Mouse (Mus musculus): ENCODE results near the gene Stk19. TPM values are rescaled to one million over a fixed set of nuclear protein-coding genes. Genes with fewer than 3 reads are reported as not detected.
A peak's percentile ranks its signal among the peaks of the same experiment; 100 is the strongest.

Stk19 gene
- polyA plus RNA-seq, 1 experiment from 2014 or later = 39.8 TPM

Small RNAs within 50 kb of the gene (microRNA-seq; reads per million reads assigned to microRNA genes)
- 0.88 reads per million for gene Mir6970
- 4.0 reads per million, percentile 13 among the genes with 10 or more reads in this experiment for gene Mir6971
- not detected for gene Mir6972

Other genes starting within 250 kb of the Stk19 start
- gene Gpsm3, start 247.1 kb downstream of the Stk19 start, polyA plus RNA-seq (2015; fragmentation: Nextera tagmentation; extraction: Ambion mirVana) = 2.7 and 3.2 TPM in 2 replicates
- 6.8 and 7.5 TPM in 2 replicates for gene Pbx2, start 245.7 kb downstream of the Stk19 start, polyA plus RNA-seq (2015; fragmentation: Nextera tagmentation; extraction: Ambion mirVana)
- 1.8 TPM in 2 replicates for gene Ager, start 239.1 kb downstream of the Stk19 start, polyA plus RNA-seq (2015; fragmentation: Nextera tagmentation; extraction: Ambion mirVana)
- 313 and 321 TPM in 2 replicates for gene Rnf5, start 233.3 kb downstream of the Stk19 start, polyA plus RNA-seq (2015; fragmentation: Nextera tagmentation; extraction: Ambion mirVana)
- gene Agpat1, start 232.7 kb downstream of the Stk19 start, polyA plus RNA-seq (2015; fragmentation: Nextera tagmentation; extraction: Ambion mirVana) = 89.2 and 91.1 TPM in 2 replicates
- 6.1 and 7.4 TPM in 2 replicates for gene Egfl8, start 221.0 kb downstream of the Stk19 start, polyA plus RNA-seq (2015; fragmentation: Nextera tagmentation; extraction: Ambion mirVana)
- gene Ppt2, start 208.4 kb downstream of the Stk19 start, polyA plus RNA-seq (2015; fragmentation: Nextera tagmentation; extraction: Ambion mirVana) = 17.2 and 18.2 TPM in 2 replicates
- 6.8 and 7.4 TPM in 2 replicates for gene Prrt1, start 207.4 kb downstream of the Stk19 start, polyA plus RNA-seq (2015; fragmentation: Nextera tagmentation; extraction: Ambion mirVana)
- 15.3 and 15.8 TPM in 2 replicates for gene Fkbpl, start 192.2 kb downstream of the Stk19 start, polyA plus RNA-seq (2015; fragmentation: Nextera tagmentation; extraction: Ambion mirVana)
- gene Atf6b, start 189.8 kb downstream of the Stk19 start, polyA plus RNA-seq (2015; fragmentation: Nextera tagmentation; extraction: Ambion mirVana) = 111 and 112 TPM in 2 replicates
- gene Tnxb, start 166.4 kb downstream of the Stk19 start, polyA plus RNA-seq (2015; fragmentation: Nextera tagmentation; extraction: Ambion mirVana) = 0.05 and 0.06 TPM in 2 replicates
- gene C4b, start 93.1 kb downstream of the Stk19 start, polyA plus RNA-seq (2015; fragmentation: Nextera tagmentation; extraction: Ambion mirVana) = 0.04 TPM in 1 of 2 replicates, not detected in the other
- not detected in 2 replicates for gene Cyp21a1, start 32.4 kb downstream of the Stk19 start, polyA plus RNA-seq (2015; fragmentation: Nextera tagmentation; extraction: Ambion mirVana)
- 75.2 and 77.8 TPM in 2 replicates for gene Dxo, start 74 bp upstream of the Stk19 start, polyA plus RNA-seq (2015; fragmentation: Nextera tagmentation; extraction: Ambion mirVana)
- gene Skiv2l, start 13.3 kb upstream of the Stk19 start, polyA plus RNA-seq (2015; fragmentation: Nextera tagmentation; extraction: Ambion mirVana) = 59.6 and 59.7 TPM in 2 replicates
- gene Nelfe, start 13.4 kb upstream of the Stk19 start, polyA plus RNA-seq (2015; fragmentation: Nextera tagmentation; extraction: Ambion mirVana) = 94.9 and 97.1 TPM in 2 replicates
- gene Cfb, start 25.6 kb upstream of the Stk19 start, polyA plus RNA-seq (2015; fragmentation: Nextera tagmentation; extraction: Ambion mirVana) = 1.8 and 2.1 TPM in 2 replicates
- 9.5 and 9.9 TPM in 2 replicates for gene Zbtb12, start 42.5 kb upstream of the Stk19 start, polyA plus RNA-seq (2015; fragmentation: Nextera tagmentation; extraction: Ambion mirVana)
- 0.17 TPM in 1 of 2 replicates, not detected in the other for gene Gm20547, start 45.1 kb upstream of the Stk19 start, polyA plus RNA-seq (2015; fragmentation: Nextera tagmentation; extraction: Ambion mirVana)
- 0.77 and 1.5 TPM in 2 replicates for gene C2, start 61.3 kb upstream of the Stk19 start, polyA plus RNA-seq (2015; fragmentation: Nextera tagmentation; extraction: Ambion mirVana)
- 108 and 111 TPM in 2 replicates for gene Ehmt2, start 61.5 kb upstream of the Stk19 start, polyA plus RNA-seq (2015; fragmentation: Nextera tagmentation; extraction: Ambion mirVana)
- not detected in 2 replicates for gene Slc44a4, start 77.5 kb upstream of the Stk19 start, polyA plus RNA-seq (2015; fragmentation: Nextera tagmentation; extraction: Ambion mirVana)
- 27.9 and 31.0 TPM in 2 replicates for gene Neu1, start 94.3 kb upstream of the Stk19 start, polyA plus RNA-seq (2015; fragmentation: Nextera tagmentation; extraction: Ambion mirVana)
- 0.10 and 0.17 TPM in 2 replicates for gene Hspa1b, start 122.3 kb upstream of the Stk19 start, polyA plus RNA-seq (2015; fragmentation: Nextera tagmentation; extraction: Ambion mirVana)
- gene Gm20481, start 133.0 kb upstream of the Stk19 start, polyA plus RNA-seq (2015; fragmentation: Nextera tagmentation; extraction: Ambion mirVana) = not detected in 2 replicates
- 3.6 and 3.7 TPM in 2 replicates for gene Hspa1a, start 135.2 kb upstream of the Stk19 start, polyA plus RNA-seq (2015; fragmentation: Nextera tagmentation; extraction: Ambion mirVana)
- gene Hspa1l, start 135.8 kb upstream of the Stk19 start, polyA plus RNA-seq (2015; fragmentation: Nextera tagmentation; extraction: Ambion mirVana) = 1.5 TPM in 2 replicates
- 132 and 149 TPM in 2 replicates for gene Lsm2, start 144.9 kb upstream of the Stk19 start, polyA plus RNA-seq (2015; fragmentation: Nextera tagmentation; extraction: Ambion mirVana)
- gene Vars, start 164.0 kb upstream of the Stk19 start, polyA plus RNA-seq (2015; fragmentation: Nextera tagmentation; extraction: Ambion mirVana) = 82.9 and 88.6 TPM in 2 replicates
- gene Vwa7, start 179.6 kb upstream of the Stk19 start, polyA plus RNA-seq (2015; fragmentation: Nextera tagmentation; extraction: Ambion mirVana) = 0.14 and 0.28 TPM in 2 replicates
- 5.8 and 5.9 TPM in 2 replicates for gene Sapcd1, start 191.1 kb upstream of the Stk19 start, polyA plus RNA-seq (2015; fragmentation: Nextera tagmentation; extraction: Ambion mirVana)
- gene Msh5, start 209.8 kb upstream of the Stk19 start, polyA plus RNA-seq (2015; fragmentation: Nextera tagmentation; extraction: Ambion mirVana) = 2.8 and 3.2 TPM in 2 replicates
- gene Clic1, start 213.0 kb upstream of the Stk19 start, polyA plus RNA-seq (2015; fragmentation: Nextera tagmentation; extraction: Ambion mirVana) = 98.4 and 100 TPM in 2 replicates
- 540 and 556 TPM in 2 replicates for gene Ddah2, start 222.1 kb upstream of the Stk19 start, polyA plus RNA-seq (2015; fragmentation: Nextera tagmentation; extraction: Ambion mirVana)
- not detected in 2 replicates for gene Ly6g6c, start 228.4 kb upstream of the Stk19 start, polyA plus RNA-seq (2015; fragmentation: Nextera tagmentation; extraction: Ambion mirVana)
- gene Mpig6b, start 229.2 kb upstream of the Stk19 start, polyA plus RNA-seq (2015; fragmentation: Nextera tagmentation; extraction: Ambion mirVana) = 0.15 and 0.17 TPM in 2 replicates
- 10.0 and 11.9 TPM in 2 replicates for gene Ly6g6e, start 240.0 kb upstream of the Stk19 start, polyA plus RNA-seq (2015; fragmentation: Nextera tagmentation; extraction: Ambion mirVana)
- gene Ly6g6d, start 241.1 kb upstream of the Stk19 start, polyA plus RNA-seq (2015; fragmentation: Nextera tagmentation; extraction: Ambion mirVana) = 0.46 and 0.47 TPM in 2 replicates
- gene Ly6g6f, start 248.7 kb upstream of the Stk19 start, polyA plus RNA-seq (2015; fragmentation: Nextera tagmentation; extraction: Ambion mirVana) = 0.32 TPM in 1 of 2 replicates, not detected in the other